Mouse (Mus musculus) hindbrain, postnatal 0 days (tissue): ENCODE results near the gene Hadha. TPM values are rescaled to one million over a fixed set of nuclear protein-coding genes. Genes with fewer than 3 reads are reported as not detected.

ENCODE experiments used
- ATAC-seq: fragments of 200-750 bp; cut with Nextera tagmentation; 2 replicates; pipeline ENCODE4 v1.8.0; 2017; ENCODE audit warnings: mild to moderate bottlenecking, moderate TSS enrichment, moderate library complexity
- DNase-seq: peaks from one replicate; pipeline ENCODE4 v3.0.0-alpha.2; 2015; ENCODE audit warnings: low spot score
- H3K27ac ChIP-seq: fragments of 300-500 bp; sonication (generic); 2 replicates; pipeline ENCODE4 v1.5.1; 2014; ENCODE audit warnings: mild to moderate bottlenecking
- H3K27me3 ChIP-seq: fragments of 300-500 bp; sonication (generic); 2 replicates; pipeline ENCODE4 v1.6.1; 2014; ENCODE audit warnings: low read length, mixed read lengths; ENCODE audit not compliant: insufficient read depth
- H3K36me3 ChIP-seq: fragments of 300-500 bp; sonication (generic); 2 replicates; pipeline ENCODE4 v1.6.1; 2014; ENCODE audit warnings: low read length, mixed read lengths; ENCODE audit not compliant: insufficient read depth
- H3K4me1 ChIP-seq: fragments of 300-500 bp; sonication (generic); 2 replicates; pipeline ENCODE4 v1.6.1; 2014; ENCODE audit warnings: antibody characterized with exemption, low read length, mixed read lengths; ENCODE audit not compliant: insufficient read depth
- H3K4me2 ChIP-seq: fragments of 300-500 bp; sonication (generic); 2 replicates; pipeline ENCODE4 v1.6.1; 2014; ENCODE audit warnings: low read depth, mild to moderate bottlenecking, low read length, moderate library complexity, mixed read lengths
- H3K4me3 ChIP-seq: fragments of 300-500 bp; sonication (generic); 2 replicates; pipeline ENCODE4 v1.5.1; 2014; ENCODE audit warnings: low read length
- H3K9ac ChIP-seq: fragments of 300-500 bp; sonication (generic); replicated peaks from 2 replicates; pipeline ENCODE4 v1.6.1; 2014; ENCODE audit warnings: mild to moderate bottlenecking, low read length, moderate library complexity, mixed read lengths
- H3K9me3 ChIP-seq: fragments of 300-500 bp; sonication (generic); 2 replicates; pipeline ENCODE4 v1.6.1; 2016; ENCODE audit warnings: low read length, mixed read lengths
- CTCF ChIP-seq: IDR thresholded peaks from 2 replicates; pipeline ENCODE4 v1.5.1; 2016; ENCODE audit warnings: antibody characterized with exemption, control low read depth, low read depth
- WGBS: fragments of 180-500 bp; shearing (Covaris S2); extraction: QIAGEN DNeasy Blood & Tissue Kit; methylation state at CpG from one replicate; pipeline ENCODE4 v1.1.7; 2014; 5-methylcytosine and 5-hydroxymethylcytosine counted together
- polyA plus RNA-seq: library from polyadenylated mRNA; unstranded; fragments of >200 nt; fragmentation: Nextera tagmentation; extraction: Ambion mirVana; gene quantifications from 2 replicates; pipeline ENCODE4 v1.2.1, GENCODE M21; 2015
- total RNA-seq: library from RNA; depleted of rRNA; stranded (reverse); fragments of >200 nt; gene quantifications from 2 replicates; pipeline ENCODE4 v1.2.3, GENCODE M21; 2014

Gene Hadha
- total and polyA plus RNA-seq, 2 experiments from 2014 or later, result 50.4 to 68.0 TPM

- under 1% methylated on average over 31 of the region's 31 CpGs for WGBS
- no peak for DNase-seq
- Histone ChIP-seq H3K9ac (peak overlapping the region; percentile 82), H3K36me3 (no peaks in the 10 kb centered on the region), H3K4me3 (peak overlapping the region; percentile 98), H3K4me2 (peak overlapping the region; percentile 76), H3K9me3 (no peaks in the 10 kb centered on the region), H3K4me1 (0 out of 2 replicates have a peak, but pooled peaks cover 2% of the 10 kb centered on the region), H3K27me3 (no peaks in the 10 kb centered on the region), H3K27ac (peak overlapping the region; percentile 91)
- TF ChIP-seq CTCF, result no peak
- peak; percentile 79 for ATAC-seq
Observed at GRCm38 (mm10) chr5:30155395-30155792, 432 bp upstream of the Hadha start.

- ATAC-seq (no peak), DNase-seq (peak; percentile 65)
- H3K4me2 ChIP-seq, result peak overlapping the region; percentile 76
- no peaks in the 10 kb centered on the region for H3K9me3 ChIP-seq
- 0 out of 2 replicates have a peak, but pooled peaks cover 2% of the 10 kb centered on the region for H3K4me1 ChIP-seq
- H3K27me3 ChIP-seq, result no peaks in the 10 kb centered on the region
- peak overlapping the region; percentile 82 for H3K9ac ChIP-seq
- H3K4me3 ChIP-seq, result peak overlapping the region; percentile 98
- H3K27ac ChIP-seq, result no peak overlapping the region
- no peaks in the 10 kb centered on the region for H3K36me3 ChIP-seq
- no peak for TF ChIP-seq CTCF
- WGBS, result 19% methylated on average over 4 of the region's 4 CpGs
Observed at GRCm38 (mm10) chr5:30154013-30154412, 949 bp downstream of the Hadha start.

DNA sequence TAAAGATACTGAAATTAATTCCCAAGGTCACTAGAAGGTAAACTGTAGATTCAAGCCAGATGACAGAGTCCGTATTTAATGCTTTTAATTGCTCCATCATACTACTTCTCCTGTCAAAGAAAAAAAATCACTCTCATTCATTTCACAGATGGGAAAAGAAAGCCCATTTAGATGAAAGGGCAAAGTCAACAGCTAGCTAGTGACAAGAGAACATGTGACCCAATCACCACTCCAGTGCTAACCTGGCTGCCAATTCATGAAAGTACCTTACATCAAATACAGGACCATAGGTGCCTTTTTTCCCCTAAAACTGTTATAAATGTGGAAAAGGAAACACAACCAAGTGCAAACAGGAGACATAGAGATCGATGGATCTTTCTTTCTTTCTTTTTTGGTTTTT lies 1.7 kb downstream of the Hadha start:
- TF ChIP-seq CTCF, result no peak
- H3K36me3 ChIP-seq, result no peaks in the 10 kb centered on the region
- H3K27ac ChIP-seq, result no peak overlapping the region
- no peak overlapping the region for H3K4me3 ChIP-seq
- ATAC-seq (no peak), DNase-seq (no peak)
- H3K9me3 ChIP-seq, result no peaks in the 10 kb centered on the region
- H3K9ac ChIP-seq, result no peak overlapping the region
- H3K4me2 ChIP-seq, result no peak overlapping the region; the same call in 1 of the 2 replicates
- no peaks in the 10 kb centered on the region for H3K27me3 ChIP-seq
- 0 out of 2 replicates have a peak, but pooled peaks cover 2% of the 10 kb centered on the region for H3K4me1 ChIP-seq
- WGBS, result 96% methylated on average over 2 of the region's 2 CpGs

GRCm38 (mm10) chr5:30152413-30152812 lies 2.5 kb downstream of the Hadha start:
- ATAC-seq, result no peak
- H3K27me3 ChIP-seq, result no peaks in the 10 kb centered on the region
- H3K9me3 ChIP-seq, result no peaks in the 10 kb centered on the region
- DNase-seq, result no peak
- H3K36me3 ChIP-seq, result no peaks in the 10 kb centered on the region
- no peak overlapping the region for H3K4me2 ChIP-seq
- no peak overlapping the region for H3K27ac ChIP-seq
- no peak for TF ChIP-seq CTCF
- WGBS, result 74% methylated on average over 1 of the region's 1 CpGs
- no peak overlapping the region for H3K9ac ChIP-seq
- H3K4me1 ChIP-seq, result 0 out of 2 replicates have a peak, but pooled peaks cover 2% of the 10 kb centered on the region
- H3K4me3 ChIP-seq, result no peak overlapping the region

- no peak for TF ChIP-seq CTCF
- Histone ChIP-seq H3K27ac (no peak overlapping the region), H3K9ac (no peak overlapping the region), H3K4me2 (0 out of 2 replicates have a peak overlapping the region, but pooled peaks have one; percentile 8), H3K4me3 (no peak overlapping the region), H3K27me3 (no peaks in the 10 kb centered on the region), H3K9me3 (no peaks in the 10 kb centered on the region), H3K4me1 (0 out of 2 replicates have a peak, but pooled peaks cover 2% of the 10 kb centered on the region), H3K36me3 (no peaks in the 10 kb centered on the region)
- no peak for DNase-seq
- WGBS, result 56% methylated on average over 4 of the region's 4 CpGs
- ATAC-seq, result no peak
Observed at GRCm38 (mm10) chr5:30152007-30152406, 3.0 kb downstream of the Hadha start.

GRCm38 (mm10) chr5:30148133-30148920 lies 6.6 kb downstream of the Hadha start:
- Histone ChIP-seq H3K27me3 (no peaks in the 10 kb centered on the region), H3K36me3 (peaks cover 19% of the 10 kb centered on the region), H3K4me2 (no peak overlapping the region), H3K4me1 (0 out of 2 replicates have a peak, but pooled peaks cover 2% of the 10 kb centered on the region), H3K4me3 (no peak overlapping the region), H3K9ac (no peak overlapping the region), H3K27ac (no peak overlapping the region), H3K9me3 (no peaks in the 10 kb centered on the region)
- 89% methylated on average over 5 of the region's 5 CpGs for WGBS
- DNase-seq, result no peak
- ATAC-seq, result no peak
- TF ChIP-seq CTCF, result no peak

GRCm38 (mm10) chr5:30146526-30146925 lies 8.4 kb downstream of the Hadha start:
- no peak for DNase-seq
- no peaks in the 10 kb centered on the region for H3K27me3 ChIP-seq
- no peak overlapping the region for H3K4me2 ChIP-seq
- ATAC-seq, result no peak
- TF ChIP-seq CTCF, result no peak
- H3K9me3 ChIP-seq, result no peaks in the 10 kb centered on the region
- H3K4me1 ChIP-seq, result 0 out of 2 replicates have a peak, but pooled peaks cover 1% of the 10 kb centered on the region
- peaks cover 32% of the 10 kb centered on the region for H3K36me3 ChIP-seq
- H3K9ac ChIP-seq, result no peak overlapping the region
- H3K27ac ChIP-seq, result no peak overlapping the region
- WGBS, result 75% methylated on average over 6 of the region's 6 CpGs
- no peak overlapping the region for H3K4me3 ChIP-seq
